Mouse (Mus musculus) heart, adult 18-20 months (tissue): ENCODE measurements around the gene Srpx2. TPM values are rescaled to one million over a fixed set of nuclear protein-coding genes. Genes with fewer than 3 reads are reported as not detected.
A peak's percentile ranks its signal among the peaks of the same experiment; 100 is the strongest.

Experiments
- DNase-seq, 2 experiments: peaks; one replicate each; pipeline ENCODE4 v3.0.0; 2021 to 2022; ENCODE audit warnings: mixed read lengths in 1 of 2
- long read RNA-seq, 2 experiments: library from polyadenylated mRNA; stranded (forward); transcript quantifications; one replicate each; pipeline ENCODE4 v2.0.0; 2021
- total RNA-seq, 2 experiments: library from RNA; stranded (reverse); gene quantifications; 2 replicates each; pipeline ENCODE4 v1.2.3; 2021

Srpx2 gene
- total RNA-seq = 1 to 10 TPM; 3.1 to 4.3 TPM
- long read RNA-seq, experiment 1, partial matches to known transcripts = 1 of 4 reads
- long read RNA-seq, experiment 1, other reads (novel, unspliced or antisense) = 0 of 4 reads
- long read RNA-seq, experiment 2, partial matches to known transcripts = 0 of 1 reads
- long read RNA-seq, experiment 2, other reads (novel, unspliced or antisense) = 0 of 1 reads

- peak; percentile 9 to 23 for DNase-seq
Observed at GRCm38 (mm10) chrX:133908261-133908660, at the start of gene Srpx2. Gene Srpx2, plus strand, starts transcription at chrX:133908426.

GRCm38 (mm10) chrX:133869743-133870142 lies 38.5 kb upstream of the Srpx2 start:
- no peak for DNase-seq

- no peak for DNase-seq
Observed at GRCm38 (mm10) chrX:133887308-133887707, 20.9 kb upstream of the Srpx2 start.

DNA sequence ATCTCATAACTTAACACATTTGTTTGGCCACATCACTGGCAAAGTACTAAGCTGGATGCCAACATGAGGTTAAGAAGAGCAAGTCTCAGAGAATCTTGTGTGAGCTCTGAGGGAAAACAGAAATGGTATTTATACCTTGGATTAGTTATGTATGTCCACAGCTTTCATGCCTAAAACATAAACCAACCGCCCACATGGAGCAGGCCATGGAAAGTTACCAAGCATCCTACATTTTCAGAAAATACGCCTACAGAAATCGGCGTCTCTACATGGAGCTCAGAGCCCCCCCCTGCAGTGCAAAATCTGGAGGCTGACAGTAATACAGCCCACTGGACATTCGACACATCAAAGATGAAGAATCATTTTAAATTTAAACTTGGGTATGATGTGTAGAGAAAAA lies 20.1 kb upstream of the Srpx2 start:
- no peak for DNase-seq

DNA sequence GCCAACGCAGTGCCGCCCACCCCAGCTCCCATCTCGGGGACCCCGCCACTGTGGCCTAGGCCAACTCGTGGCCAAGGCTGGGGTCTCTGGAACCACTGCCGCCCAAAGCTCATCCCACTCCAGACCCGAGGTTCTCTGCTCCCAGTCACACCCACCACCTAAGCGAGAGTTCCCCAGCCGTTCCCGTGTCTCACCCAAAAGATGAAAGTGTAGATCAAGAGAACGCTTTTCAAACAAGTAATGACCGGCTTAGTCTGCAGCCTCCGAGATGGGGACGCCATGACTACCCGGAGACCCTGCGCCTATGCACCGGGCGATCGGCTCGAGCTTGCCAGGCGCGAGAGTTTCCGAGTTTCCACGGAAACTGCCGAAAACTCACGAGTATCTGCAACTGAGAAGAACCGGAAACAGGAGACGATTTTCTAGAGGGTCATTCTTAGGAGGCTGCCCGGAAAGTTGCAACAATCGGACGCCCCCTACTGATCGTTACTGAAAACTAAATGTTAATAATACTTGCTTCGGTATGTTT lies 10.1 kb upstream of the Srpx2 start, which contains the start of gene Tspan6:
Gene Tspan6, minus strand, starts transcription at position 416 of the 529 bp plus-strand sequence.
- peak; percentile 84 to 85 for DNase-seq

GRCm38 (mm10) chrX:133911397-133912103 lies 3.3 kb downstream of the Srpx2 start:
- DNase-seq = peak; percentile 40 to 61

GRCm38 (mm10) chrX:133913006-133913405 lies 4.8 kb downstream of the Srpx2 start:
- no peak for DNase-seq

DNA sequence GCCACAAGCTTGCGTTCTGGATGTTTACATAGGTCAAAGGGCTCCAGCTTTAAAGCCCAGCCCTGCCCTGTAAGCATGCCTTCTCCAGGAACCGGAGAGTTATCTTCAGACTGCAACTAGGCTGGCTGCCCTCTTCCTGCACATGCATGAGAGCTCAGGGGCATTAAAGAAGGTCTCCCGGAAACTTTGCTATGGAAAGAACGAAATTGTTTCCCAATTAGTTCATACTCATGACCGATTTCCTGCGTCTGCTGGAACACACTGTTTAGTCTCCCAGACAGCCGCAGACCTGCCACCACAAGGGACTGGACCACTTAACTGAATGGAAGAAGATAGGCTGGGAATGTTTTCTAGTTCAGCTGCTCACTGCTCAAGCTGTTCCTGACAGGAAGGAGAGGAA lies 6.0 kb downstream of the Srpx2 start:
- peak; percentile 34 to 54 for DNase-seq

DNA sequence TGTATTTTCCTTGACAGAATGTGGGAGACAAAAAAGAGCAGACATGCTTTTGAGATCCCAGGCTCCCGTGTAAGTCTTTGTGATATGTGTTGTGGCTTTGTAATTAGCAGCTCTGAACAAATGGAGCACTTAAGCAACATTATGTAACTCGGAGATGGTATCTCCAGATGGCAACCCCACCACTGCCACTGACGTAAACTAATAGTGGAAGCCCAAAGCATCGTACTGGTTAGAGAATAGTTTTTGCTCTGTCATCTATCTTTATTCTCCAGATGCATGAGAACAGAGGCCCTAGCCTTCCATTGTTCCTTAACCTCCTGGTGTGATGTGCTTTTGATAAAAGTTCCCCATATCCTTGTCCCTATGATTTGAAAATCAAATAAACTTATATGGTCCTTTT lies 13.0 kb downstream of the Srpx2 start:
- no peak for DNase-seq

- no peak for DNase-seq
Observed at GRCm38 (mm10) chrX:133926760-133927159, 18.5 kb downstream of the Srpx2 start.

GRCm38 (mm10) chrX:133931302-133932013 lies 23.2 kb downstream of the Srpx2 start:
- DNase-seq = peak; percentile 22 to 60

DNA sequence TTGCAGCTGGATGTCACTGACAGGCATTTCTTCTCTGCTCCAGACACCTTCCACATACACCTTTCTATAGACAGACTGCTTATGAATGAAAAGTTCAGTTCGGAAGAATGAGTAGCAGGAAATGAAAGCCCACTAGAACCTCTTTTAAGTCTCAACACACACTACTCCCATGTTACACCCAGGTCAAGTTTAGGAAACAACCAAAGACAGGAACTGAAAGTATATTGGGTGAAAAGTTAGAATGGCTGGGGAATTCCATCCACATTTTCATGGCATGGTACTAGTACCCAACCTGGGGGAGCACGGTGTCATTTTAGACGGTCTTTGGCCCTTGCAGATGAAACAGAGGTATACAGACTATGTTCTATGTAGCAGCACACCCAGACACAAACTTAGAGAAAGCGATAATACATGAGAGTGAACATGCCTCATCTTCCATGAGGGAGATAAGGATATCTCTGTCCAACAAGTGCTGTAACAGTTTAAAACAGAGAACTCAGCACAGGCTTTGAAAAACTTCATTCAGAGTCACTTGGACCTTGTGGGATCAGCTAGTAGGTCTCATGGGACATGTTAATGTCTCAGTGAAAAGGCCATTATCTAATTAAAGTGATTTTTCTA lies 28.5 kb downstream of the Srpx2 start:
- DNase-seq = no peak

DNA sequence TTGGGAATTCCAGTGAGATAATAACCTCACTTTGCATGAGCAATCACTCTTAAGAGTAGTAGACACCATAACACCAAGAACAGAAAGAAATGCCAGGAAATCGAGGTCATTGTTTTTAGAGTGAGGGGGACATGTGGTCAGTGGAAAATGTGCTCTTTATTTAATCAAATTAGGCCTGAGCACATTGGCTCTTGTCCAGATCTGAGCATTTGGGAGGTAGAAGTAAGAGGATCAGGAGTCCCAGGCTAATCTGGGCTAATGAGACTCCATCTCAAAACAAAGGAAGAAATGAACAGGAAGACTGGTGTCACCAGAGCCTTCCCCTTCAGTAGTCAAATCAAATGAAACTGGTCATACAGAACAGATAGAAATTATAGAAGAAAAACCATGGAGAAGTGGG lies 31.3 kb downstream of the Srpx2 start:
- no peak for DNase-seq

- DNase-seq = peak; percentile 47 to 70
Observed at GRCm38 (mm10) chrX:133947427-133947826, 39.2 kb downstream of the Srpx2 start.

- no peak for DNase-seq
Observed at GRCm38 (mm10) chrX:133954661-133955060, 46.4 kb downstream of the Srpx2 start.

GRCm38 (mm10) chrX:133960617-133961016 lies 52.4 kb downstream of the Srpx2 start:
- DNase-seq = no peak

DNA sequence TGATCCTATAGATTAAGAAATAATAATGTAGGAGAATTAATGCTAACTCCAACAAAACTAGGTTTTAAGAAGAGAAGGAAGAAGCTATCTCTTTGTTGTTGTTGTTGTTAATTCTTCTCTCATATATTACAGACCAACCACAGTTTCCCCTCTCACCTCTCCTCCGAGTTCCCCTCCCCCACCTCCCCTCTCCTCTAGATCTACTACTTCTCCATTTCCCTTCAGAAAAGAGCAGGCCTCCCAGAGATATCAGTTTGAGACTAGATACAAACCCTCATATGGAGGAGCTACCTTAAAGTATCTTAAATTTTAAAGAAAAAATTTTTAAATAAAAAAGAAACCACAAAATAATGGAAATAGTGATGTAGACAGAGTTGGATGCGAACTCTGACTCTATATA lies 56.4 kb downstream of the Srpx2 start:
- DNase-seq = no peak

- peak; percentile 33 to 36 for DNase-seq
Observed at GRCm38 (mm10) chrX:133981231-133982002, 73.2 kb downstream of the Srpx2 start, which contains the start of gene Sytl4. Gene Sytl4, minus strand, starts transcription at chrX:133981812.
